Mouse (Mus musculus): ENCODE data around the gene Syt6. TPM values are rescaled to one million over a fixed set of nuclear protein-coding genes. Genes with fewer than 3 reads are reported as not detected.
A peak's percentile ranks its signal among the peaks of the same experiment; 100 is the strongest.

Gene Syt6
- polyA plus RNA-seq, 1 experiment from 2014 or later = 9.3 TPM

DNA sequence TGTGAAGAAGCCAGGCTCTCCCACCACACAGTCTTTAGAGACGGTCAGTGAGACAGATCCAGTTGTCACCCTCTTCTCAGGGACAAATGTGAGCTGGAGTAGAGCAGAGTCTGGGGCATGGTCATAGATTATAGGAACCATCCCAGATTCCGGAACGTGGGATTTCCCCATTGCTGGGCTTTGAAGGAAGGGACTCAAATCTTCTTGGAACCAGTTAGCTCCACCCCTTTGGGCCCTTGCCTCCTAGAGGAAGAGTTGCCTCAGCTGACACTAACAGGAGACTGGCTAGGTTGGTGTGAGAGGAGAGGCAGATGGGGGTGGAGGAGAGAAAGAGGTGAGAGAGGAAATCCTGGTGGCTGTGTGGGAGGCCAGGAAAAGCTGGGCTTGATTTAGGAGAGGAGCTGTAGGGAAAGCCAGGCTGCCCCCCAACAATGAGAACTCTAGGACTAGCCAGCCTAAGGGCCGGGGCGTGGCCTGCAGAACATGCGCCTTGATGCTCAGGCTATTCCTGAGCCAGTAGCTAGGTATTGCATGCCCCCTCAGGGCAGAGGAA lies 31.1 kb downstream of the Syt6 start:
- Histone ChIP-seq H3K9ac (no peak overlapping the region), H3K36me3 (no peaks in the 10 kb centered on the region), H3K27me3 (no peaks in the 10 kb centered on the region), H3K9me3 (no peaks in the 10 kb centered on the region), H3K4me3 (no peak overlapping the region), H3K4me2 (no peak overlapping the region), H3K4me1 (replicated peaks) (peaks cover 21% of the 10 kb centered on the region), H3K27ac (replicated peaks) (0 out of 2 replicates have a peak overlapping the region, but pooled peaks have one; percentile 23)
- WGBS = 86% methylated on average over 6 of the region's 6 CpGs
- peak; percentile 38; the same call in 1 of the 2 replicates for ATAC-seq (ENCODE audit: low read depth)

DNA sequence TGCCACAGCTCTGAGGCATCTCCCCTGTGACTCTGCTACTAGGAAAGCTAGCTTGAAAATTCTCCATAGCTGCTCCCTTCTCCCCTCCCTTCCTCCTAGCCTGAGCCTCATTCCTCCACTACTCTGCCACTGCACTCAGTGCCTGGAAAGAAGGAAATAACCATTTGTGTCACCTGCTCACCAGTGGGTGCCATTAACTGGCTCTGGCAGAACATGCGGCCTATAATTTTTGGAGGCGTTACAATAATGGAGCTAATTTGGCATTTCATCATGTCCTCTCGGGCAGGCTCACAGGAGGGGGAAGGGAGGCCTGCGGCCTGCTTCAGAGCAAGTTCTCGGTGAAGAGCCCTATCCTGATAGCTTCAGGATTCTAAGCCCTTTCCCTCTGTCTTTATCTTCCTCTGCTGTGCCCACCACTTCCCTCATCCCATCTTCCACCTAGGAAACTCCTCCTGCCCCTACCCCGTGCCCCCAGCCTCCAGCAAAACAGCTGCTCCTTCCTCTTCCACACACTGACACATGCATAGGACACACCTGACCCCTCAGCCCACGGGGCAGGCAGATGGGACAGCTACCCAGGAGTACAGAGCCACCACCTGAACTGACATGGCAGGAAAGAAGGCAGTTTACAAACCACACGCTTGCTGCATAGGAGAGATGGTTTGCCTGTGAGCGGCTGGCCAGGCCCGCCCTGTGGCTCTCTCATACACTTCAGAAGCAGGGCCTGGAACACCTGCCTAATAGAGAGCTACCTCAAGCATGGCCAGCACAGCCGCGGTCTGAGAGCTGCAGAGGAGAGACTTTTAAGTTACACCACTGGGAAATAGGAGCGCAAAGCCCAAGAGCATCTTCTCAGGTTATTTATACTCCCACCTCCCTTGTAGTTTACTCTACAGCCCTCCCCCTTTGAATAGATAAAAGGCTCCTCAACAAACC lies 31.9 kb downstream of the Syt6 start:
- ATAC-seq (ENCODE audit: low read depth) = peak; percentile 64
- WGBS = 61% methylated on average over 13 of the region's 13 CpGs
- H3K4me3 ChIP-seq = no peak overlapping the region

DNA sequence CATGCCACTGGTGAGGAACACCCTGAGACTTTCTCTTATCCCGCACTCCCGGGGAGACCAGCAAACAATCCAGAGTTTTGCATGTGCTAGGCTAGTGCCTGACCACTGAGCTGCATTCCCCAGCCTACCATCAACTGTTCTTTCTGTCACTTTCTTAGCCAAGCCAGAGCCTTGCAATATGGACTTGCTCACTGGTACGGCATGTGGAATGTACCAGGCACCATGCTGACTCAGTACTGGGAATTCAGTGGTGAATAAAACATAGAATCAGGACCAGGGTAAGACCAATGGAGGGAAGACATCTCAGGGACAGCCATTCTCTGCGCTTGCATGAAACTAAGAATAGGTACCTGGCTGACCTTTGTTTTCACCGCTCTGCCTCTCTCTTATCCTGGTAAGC lies 35.2 kb downstream of the Syt6 start:
- Histone ChIP-seq H3K9me3 (no peaks in the 10 kb centered on the region), H3K27ac (replicated peaks) (no peak overlapping the region), H3K36me3 (no peaks in the 10 kb centered on the region), H3K9ac (no peak overlapping the region), H3K27me3 (no peaks in the 10 kb centered on the region), H3K4me3 (no peak overlapping the region), H3K4me1 (replicated peaks) (peaks cover 20% of the 10 kb centered on the region), H3K4me2 (no peak overlapping the region)
- ATAC-seq (ENCODE audit: low read depth) = no peak
- WGBS = 92% methylated on average over 5 of the region's 5 CpGs

More for the DNA sequence above, 31.9 kb downstream of the Syt6 start:
- Histone ChIP-seq H3K9me3 (no peaks in the 10 kb centered on the region), H3K4me1 (replicated peaks) (peaks cover 20% of the 10 kb centered on the region), H3K27ac (replicated peaks) (peak overlapping the region; percentile 23; the same call in 1 of the 2 replicates), H3K27me3 (no peaks in the 10 kb centered on the region), H3K9ac (no peak overlapping the region), H3K4me2 (no peak overlapping the region), H3K36me3 (no peaks in the 10 kb centered on the region)

DNA sequence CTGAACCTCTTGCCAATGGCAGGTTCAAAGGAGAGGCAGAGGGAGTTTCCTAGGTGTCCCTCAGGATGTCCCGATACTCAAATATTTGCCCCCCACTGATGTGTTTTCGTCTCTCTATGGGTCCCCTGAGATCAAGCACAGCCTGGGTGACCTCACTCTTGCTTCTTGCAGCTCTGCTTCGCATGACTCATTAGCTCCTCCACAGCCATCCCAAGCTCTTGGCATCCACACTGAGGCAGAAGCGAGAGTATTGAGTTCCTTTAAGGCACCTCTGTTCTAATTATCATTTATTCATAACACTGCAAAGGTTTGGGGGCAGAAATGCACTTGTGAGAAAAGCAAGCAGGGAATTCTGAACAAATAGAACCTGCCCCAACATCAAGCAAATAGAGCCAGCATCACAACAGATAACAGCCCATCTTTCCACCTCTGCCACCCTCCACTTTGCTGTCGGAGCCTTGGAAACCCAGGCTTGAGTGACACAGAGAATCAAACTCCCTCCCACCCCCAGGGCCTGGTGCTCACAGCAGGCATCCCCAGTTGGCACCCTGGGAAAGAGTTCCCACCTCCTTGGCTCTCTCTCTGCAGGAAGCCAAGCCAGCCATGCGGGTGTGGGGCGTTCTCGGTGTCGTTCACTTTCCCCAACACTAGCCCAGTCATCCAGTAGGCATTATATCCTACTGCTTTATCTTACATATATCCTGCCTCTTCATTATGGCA lies 37.8 kb downstream of the Syt6 start:
- H3K27ac ChIP-seq (replicated peaks) = no peak overlapping the region
- no peak overlapping the region for H3K9ac ChIP-seq
- H3K27me3 ChIP-seq = no peaks in the 10 kb centered on the region
- no peaks in the 10 kb centered on the region for H3K9me3 ChIP-seq
- peaks cover 4% of the 10 kb centered on the region; the same call in 1 of the 2 replicates for H3K4me1 ChIP-seq (replicated peaks)
- no peaks in the 10 kb centered on the region for H3K36me3 ChIP-seq
- H3K4me2 ChIP-seq = no peak overlapping the region
- no peak overlapping the region for H3K4me3 ChIP-seq
- 81% methylated on average over 9 of the region's 9 CpGs for WGBS
- ATAC-seq (ENCODE audit: low read depth) = no peak

DNA sequence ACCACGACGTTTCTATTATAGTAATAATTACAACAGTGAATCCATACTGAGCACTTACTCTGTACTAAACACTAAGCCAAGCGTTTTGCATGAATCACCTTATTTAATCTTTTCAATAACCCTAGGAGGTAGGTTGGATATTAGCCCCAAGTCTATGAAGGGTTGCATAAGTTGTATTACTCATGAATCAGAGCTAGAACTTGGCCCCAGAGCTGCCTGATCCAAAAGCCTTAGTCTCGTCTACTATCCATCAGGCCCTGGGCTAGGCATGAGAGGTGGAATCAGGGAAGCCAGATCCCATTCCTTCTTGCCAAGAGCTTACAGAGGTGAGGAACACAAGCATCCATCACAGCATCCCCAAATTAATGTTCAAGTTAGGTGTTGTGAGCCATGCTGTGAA lies 40.6 kb downstream of the Syt6 start:
- H3K4me1 ChIP-seq (replicated peaks) = no peaks in the 10 kb centered on the region
- 84% methylated on average over 4 of the region's 4 CpGs for WGBS

DNA sequence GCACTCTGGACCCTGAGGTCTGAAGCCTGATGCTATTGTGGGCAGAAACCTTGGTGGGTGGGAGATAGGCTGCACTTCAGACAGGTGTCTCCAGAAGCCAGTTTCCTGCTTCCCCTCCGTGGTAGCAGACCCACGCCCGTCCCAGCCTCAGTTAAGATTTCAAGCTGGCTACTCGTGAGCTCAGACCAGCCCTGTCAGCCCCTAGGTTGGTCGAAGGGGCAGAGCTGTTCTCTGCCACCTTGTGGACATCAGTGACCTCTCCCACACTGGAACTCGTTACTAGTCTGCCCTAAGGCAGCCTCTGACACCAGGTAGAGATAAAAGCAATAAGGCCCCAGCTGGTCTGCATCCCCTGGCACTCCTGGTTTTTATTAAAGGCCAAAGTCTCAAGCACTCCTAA lies 42.0 kb downstream of the Syt6 start:
- no peaks in the 10 kb centered on the region for H3K36me3 ChIP-seq
- H3K27ac ChIP-seq (replicated peaks) = no peak overlapping the region
- ATAC-seq (ENCODE audit: low read depth) = no peak
- no peak overlapping the region for H3K4me3 ChIP-seq
- H3K27me3 ChIP-seq = no peaks in the 10 kb centered on the region
- no peaks in the 10 kb centered on the region for H3K4me1 ChIP-seq (replicated peaks)
- no peak overlapping the region for H3K4me2 ChIP-seq
- WGBS = 46% methylated on average over 6 of the region's 6 CpGs
- H3K9ac ChIP-seq = no peak overlapping the region
- no peaks in the 10 kb centered on the region for H3K9me3 ChIP-seq

More for the DNA sequence above, 40.6 kb downstream of the Syt6 start:
- Histone ChIP-seq H3K9ac (no peak overlapping the region), H3K36me3 (no peaks in the 10 kb centered on the region), H3K27ac (replicated peaks) (no peak overlapping the region), H3K9me3 (no peaks in the 10 kb centered on the region), H3K4me3 (no peak overlapping the region), H3K4me2 (no peak overlapping the region), H3K27me3 (no peaks in the 10 kb centered on the region)
- no peak for ATAC-seq (ENCODE audit: low read depth)

DNA sequence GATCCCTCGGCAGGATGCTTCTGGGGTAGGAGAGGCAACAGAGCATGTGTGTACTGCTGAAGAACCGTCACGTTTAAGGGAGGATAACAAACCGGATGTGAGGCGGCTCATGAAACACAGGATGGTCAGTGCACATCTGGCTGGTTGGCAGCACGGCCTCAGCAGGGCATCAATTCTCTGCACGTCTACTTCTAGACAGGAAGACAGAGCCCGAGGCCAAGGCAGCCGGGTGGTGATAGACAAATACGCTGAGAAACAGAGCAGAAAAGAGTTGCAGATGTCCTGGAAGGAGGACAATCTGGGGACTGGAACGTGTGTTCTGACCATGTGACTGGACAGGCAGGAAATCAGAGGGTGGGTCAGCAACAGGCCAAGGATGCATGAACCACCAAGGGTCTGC lies 45.1 kb downstream of the Syt6 start:
- Histone ChIP-seq H3K36me3 (no peaks in the 10 kb centered on the region), H3K9me3 (no peaks in the 10 kb centered on the region), H3K27ac (replicated peaks) (no peak overlapping the region), H3K4me1 (replicated peaks) (peaks cover 10% of the 10 kb centered on the region), H3K4me3 (no peak overlapping the region), H3K4me2 (no peak overlapping the region), H3K9ac (no peak overlapping the region), H3K27me3 (no peaks in the 10 kb centered on the region)
- ATAC-seq (ENCODE audit: low read depth) = no peak
- WGBS = 75% methylated on average over 11 of the region's 11 CpGs

DNA sequence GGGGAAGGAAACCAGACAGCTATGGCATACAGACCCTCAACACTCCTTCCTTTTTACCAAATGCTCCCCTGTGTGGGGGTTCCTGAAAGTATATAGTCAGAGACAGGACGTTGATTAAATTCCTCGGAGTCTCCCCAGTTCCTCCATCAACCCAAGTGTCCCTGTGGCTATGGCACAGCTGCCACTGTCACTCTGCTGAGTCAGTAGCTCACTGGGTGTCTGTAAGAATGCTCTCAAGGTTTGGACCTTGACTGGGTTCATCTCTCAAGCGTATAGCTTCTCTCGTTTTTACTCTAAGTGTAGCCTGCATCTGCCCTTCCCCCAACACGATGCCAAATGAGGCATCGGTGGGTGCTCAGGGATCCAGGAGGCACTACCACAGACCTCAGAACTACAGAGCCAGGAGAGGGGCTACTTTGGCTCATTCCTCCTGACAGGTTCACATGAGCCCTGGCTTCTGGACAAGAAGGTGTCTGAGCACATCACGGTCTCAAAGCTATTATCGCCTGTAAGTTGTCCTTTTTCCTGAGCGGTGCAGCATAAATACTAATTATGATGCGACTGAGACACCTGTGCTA lies 49.0 kb downstream of the Syt6 start:
- Histone ChIP-seq H3K36me3 (no peaks in the 10 kb centered on the region), H3K9me3 (no peaks in the 10 kb centered on the region), H3K27me3 (no peaks in the 10 kb centered on the region), H3K27ac (replicated peaks) (no peak overlapping the region), H3K9ac (no peak overlapping the region), H3K4me2 (no peak overlapping the region), H3K4me3 (no peak overlapping the region), H3K4me1 (replicated peaks) (peaks cover 10% of the 10 kb centered on the region)
- ATAC-seq (ENCODE audit: low read depth) = no peak
- 85% methylated on average over 10 of the region's 10 CpGs for WGBS

DNA sequence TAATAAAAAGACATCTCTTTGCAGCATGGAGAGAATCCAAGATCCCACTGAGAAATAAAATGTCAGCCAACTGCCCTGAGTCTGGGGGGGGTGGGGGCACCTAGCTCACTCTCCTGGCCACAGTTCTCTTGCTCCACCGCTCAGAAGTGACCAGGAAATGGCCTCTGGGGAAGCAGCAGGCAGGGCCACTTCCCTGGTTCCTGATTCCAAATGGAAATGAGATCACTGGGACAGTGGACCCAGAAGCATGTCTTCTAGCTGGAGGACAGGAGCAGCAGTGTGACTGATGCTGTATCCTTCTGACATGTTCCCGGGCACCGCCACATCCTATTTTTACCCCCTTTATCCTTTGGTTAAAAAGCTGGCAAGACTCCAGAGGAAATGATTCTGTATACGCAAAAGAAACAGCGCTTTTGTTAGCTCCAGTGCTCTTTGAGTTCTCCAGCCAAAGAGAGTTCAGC lies 49.6 kb downstream of the Syt6 start:
- Histone ChIP-seq H3K4me3 (no peak overlapping the region), H3K4me2 (no peak overlapping the region), H3K27ac (replicated peaks) (no peak overlapping the region), H3K9me3 (no peaks in the 10 kb centered on the region), H3K27me3 (no peaks in the 10 kb centered on the region), H3K9ac (no peak overlapping the region), H3K4me1 (replicated peaks) (peaks cover 10% of the 10 kb centered on the region), H3K36me3 (no peaks in the 10 kb centered on the region)
- 0 out of 2 replicates have a peak, but pooled peaks have one; percentile 27 for ATAC-seq (ENCODE audit: low read depth)
- WGBS = 40% methylated on average over 5 of the region's 5 CpGs

DNA sequence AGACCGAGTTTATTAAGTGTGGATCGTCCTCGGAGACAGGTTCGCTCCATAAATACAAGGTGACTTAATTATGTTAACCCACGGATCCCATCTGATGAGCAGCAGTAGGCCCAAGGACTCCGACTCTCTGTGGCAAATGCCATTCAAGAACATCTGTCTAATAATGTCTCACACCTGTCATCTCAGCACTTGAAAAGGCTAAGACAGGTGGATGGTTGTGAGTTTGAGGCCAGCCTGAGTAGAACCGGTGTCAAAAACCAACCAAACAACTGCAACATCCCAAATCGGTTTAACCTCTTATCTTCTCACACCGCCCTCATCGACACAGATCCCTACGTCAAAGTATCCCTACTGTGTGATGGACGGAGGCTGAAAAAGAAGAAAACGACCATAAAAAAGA lies 50.1 kb downstream of the Syt6 start:
- H3K27me3 ChIP-seq = no peaks in the 10 kb centered on the region
- ATAC-seq (ENCODE audit: low read depth) = no peak
- no peaks in the 10 kb centered on the region for H3K9me3 ChIP-seq
- H3K4me2 ChIP-seq = no peak overlapping the region
- H3K4me3 ChIP-seq = no peak overlapping the region
- H3K36me3 ChIP-seq = no peaks in the 10 kb centered on the region
- peaks cover 10% of the 10 kb centered on the region for H3K4me1 ChIP-seq (replicated peaks)
- no peak overlapping the region for H3K9ac ChIP-seq
- 74% methylated on average over 13 of the region's 13 CpGs for WGBS
- H3K27ac ChIP-seq (replicated peaks) = no peak overlapping the region

DNA sequence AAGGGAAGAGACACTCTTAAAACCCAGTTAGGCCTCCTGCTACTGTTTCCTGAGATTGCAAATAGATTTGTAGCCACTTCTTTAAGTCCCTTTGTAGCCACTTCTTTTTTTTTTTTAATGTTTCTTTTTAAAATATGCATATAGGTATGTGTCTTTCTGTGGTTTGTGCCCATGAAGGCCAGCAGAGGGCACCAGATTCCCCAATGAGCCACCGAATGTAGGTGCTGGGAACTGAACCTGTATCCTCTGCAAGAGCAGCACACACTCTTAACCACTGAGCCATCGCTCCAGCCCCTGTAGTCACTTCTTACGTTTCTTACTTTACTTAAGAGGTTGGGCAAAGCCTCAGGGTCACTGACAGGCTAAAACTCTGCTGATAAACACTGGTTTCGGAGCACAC lies 51.5 kb downstream of the Syt6 start:
- Histone ChIP-seq H3K4me3 (no peak overlapping the region), H3K36me3 (no peaks in the 10 kb centered on the region), H3K9ac (no peak overlapping the region), H3K9me3 (no peaks in the 10 kb centered on the region), H3K27me3 (no peaks in the 10 kb centered on the region), H3K27ac (replicated peaks) (no peak overlapping the region), H3K4me1 (replicated peaks) (peaks cover 10% of the 10 kb centered on the region), H3K4me2 (no peak overlapping the region)
- WGBS = 94% methylated on average over 4 of the region's 4 CpGs
- no peak for ATAC-seq (ENCODE audit: low read depth)

DNA sequence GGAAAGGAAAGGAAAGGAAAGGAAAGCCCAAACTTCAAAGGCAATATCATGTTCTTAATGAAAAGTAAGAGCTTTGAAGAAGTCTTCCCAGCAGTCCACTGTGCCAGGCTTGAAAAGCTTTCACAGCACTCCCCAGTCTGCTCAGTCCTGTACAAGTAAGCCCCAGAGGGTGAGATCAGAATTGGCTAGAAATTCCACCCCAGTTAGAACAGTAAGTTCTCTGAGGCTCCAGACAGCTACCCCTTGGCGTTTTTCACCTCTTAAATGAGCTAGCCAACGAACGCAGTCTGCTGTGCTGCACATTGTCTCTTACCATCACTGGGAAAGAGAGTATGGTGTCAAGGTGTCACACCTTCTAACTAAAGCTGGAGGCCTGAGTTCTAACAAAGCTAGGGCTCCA lies 52.6 kb downstream of the Syt6 start:
- Histone ChIP-seq H3K4me3 (no peak overlapping the region), H3K9me3 (no peaks in the 10 kb centered on the region), H3K36me3 (no peaks in the 10 kb centered on the region), H3K4me2 (no peak overlapping the region), H3K27ac (replicated peaks) (no peak overlapping the region), H3K4me1 (replicated peaks) (peaks cover 10% of the 10 kb centered on the region), H3K27me3 (no peaks in the 10 kb centered on the region), H3K9ac (no peak overlapping the region)
- no peak for ATAC-seq (ENCODE audit: low read depth)
- 86% methylated on average over 3 of the region's 3 CpGs for WGBS
